Mouse (Mus musculus): ENCODE results near the gene Ephb2.

Gene Ephb2

DNA sequence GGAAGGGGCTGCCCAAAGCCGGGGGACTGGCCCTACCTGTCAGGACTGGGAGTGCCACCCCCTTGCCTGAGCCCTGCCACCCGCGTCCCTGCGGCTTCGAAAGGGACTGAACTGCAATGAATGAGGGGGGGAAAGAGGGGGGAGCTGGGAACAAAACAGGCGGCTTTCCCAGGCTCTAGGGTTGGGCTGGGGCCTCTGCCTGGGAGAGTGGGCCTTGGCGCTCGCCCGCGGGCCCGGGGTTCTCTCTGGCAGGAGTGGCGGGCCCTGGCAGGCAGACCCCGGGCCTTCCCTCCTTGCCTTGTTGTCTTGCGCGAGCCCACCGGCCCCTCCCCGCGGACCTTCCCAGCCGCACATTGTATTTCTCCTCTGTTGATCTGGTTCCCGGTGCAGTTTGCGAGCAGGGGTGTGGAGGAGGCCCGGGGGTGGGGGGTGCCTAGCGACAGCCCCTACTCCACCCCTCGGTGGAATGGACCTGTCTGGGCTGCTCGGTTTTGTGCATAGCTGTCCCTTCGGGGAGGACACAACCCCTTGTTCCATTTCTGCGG lies 671 bp upstream of the Ephb2 start:
- no peak for DNase-seq (ENCODE audit: low read depth, low spot score)

DNA sequence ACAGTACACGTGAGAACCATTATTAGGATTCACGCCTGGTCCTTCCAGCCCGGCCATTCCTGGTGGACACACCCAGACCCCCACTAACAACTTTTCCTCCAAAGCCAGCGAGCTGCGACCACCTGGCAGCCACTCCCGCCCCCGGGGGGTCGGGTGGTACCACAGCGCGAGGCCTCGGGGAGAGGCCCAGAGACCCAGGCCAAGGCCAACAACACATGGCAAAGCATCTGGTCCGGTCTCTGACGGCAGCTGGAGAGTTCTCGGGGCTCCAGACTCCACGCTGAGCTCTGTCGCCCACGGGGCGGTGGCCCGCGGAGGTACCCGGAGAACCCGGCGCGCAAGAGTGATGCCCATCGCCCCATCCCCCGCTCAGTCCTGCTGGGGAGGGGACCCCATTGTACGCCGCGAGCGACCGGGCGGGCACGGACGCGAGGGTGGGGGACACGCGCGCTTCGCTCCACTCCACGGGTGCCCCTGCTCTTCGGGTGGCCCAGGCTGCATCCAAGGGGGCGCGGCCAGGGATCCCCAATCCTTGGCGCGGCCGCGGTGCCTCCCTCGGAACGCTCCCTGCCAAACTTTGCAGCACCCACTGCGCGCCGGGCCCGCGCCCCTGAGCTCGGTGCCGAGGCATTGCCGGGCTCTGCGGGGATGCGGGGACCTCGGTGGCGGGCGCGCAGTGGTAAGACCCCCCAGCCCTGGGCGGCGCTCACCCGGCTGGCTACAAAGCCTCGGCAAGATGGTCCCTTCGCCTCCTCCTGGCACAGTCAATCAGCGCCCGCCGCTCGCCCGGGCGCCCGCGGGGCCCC lies 770 bp downstream of the Ephb2 start:
- no peak for DNase-seq (ENCODE audit: low read depth, low spot score)

DNA sequence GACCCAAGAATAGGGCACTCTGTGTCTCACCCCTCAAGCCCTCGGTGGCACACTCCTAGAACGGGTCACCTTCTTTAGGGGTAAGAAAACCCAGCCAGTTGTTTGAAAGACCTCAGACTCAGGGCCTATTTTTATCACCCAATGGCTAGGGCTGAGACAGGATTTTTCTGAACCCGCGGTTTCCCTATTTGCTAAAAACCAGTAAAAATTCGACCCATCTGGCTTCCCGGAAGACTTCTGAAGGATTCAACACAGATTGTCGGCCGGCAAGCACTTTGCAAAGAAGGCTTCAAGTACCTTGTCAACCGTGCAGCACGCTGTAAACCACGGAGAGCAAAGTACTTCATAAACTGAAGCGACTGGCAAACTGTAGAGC lies 1.4 kb downstream of the Ephb2 start:
- no peak for DNase-seq (ENCODE audit: low read depth, low spot score)

DNA sequence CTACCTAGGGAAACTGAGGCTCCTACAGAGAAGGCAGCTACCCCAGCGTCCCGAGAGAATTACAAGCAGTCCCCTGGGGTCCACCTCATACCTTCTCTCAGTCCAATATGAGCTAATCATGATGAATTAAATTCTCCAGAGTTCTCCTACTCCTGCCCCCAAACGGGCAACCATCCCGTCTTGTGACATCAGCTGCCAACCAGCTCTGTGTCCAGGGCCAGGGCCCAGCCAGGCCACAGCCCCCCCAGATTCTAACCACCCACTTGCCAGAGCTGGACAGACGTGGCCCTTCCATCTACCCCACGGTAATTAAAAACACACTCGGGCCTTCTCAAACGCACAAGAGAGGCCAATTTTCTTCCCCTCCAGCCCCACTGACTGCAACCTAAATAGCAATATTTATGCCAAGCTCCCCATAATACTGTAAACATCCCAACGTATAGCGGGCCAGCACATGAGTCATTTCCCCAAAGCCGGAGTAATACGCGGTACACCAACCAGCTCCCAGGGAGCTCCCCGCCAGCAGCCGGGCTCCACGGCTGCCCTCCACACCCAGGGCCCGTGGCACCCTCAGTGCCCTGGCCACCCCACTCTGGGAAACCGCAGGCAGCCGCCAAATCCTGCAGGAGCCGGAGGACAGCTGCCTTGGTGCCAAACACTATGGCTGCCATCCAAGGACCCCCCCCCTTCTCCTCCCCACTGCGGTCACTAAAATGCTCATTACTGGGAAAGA lies 2.0 kb downstream of the Ephb2 start:
- no peak for DNase-seq (ENCODE audit: low read depth, low spot score)

DNA sequence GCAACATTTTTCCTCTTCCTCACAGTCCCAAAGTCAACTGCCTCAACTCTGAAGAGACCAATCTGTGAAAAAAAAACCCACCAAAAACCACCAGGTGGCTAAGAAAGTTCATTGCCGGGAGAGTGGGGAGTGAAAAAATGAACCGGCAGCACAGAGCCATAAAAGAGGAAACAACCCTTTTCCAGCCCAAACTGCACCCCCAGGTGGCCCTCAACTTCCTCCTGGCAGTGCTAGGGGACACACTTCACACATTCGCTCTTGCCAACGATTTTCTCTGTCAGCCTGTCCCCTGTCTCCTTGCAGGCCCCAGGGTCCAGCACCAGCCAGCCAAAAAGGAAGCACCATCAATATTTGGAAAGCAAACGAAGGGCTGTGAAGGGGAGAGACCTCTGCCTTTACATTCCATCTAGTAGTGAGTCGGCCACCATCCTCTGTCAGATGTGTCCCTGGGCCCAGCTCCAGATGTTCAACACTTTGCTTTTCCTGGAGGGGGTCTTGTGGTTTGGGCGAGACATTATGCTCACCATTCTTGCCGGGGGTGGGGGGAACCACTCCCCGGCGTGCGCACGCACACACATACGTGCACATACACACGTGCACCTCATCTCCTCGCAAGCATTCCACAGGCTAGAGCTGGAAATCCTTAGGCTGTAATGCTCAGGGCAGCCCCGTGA lies 3.1 kb downstream of the Ephb2 start:
- DNase-seq (ENCODE audit: low read depth, low spot score): no peak

DNA sequence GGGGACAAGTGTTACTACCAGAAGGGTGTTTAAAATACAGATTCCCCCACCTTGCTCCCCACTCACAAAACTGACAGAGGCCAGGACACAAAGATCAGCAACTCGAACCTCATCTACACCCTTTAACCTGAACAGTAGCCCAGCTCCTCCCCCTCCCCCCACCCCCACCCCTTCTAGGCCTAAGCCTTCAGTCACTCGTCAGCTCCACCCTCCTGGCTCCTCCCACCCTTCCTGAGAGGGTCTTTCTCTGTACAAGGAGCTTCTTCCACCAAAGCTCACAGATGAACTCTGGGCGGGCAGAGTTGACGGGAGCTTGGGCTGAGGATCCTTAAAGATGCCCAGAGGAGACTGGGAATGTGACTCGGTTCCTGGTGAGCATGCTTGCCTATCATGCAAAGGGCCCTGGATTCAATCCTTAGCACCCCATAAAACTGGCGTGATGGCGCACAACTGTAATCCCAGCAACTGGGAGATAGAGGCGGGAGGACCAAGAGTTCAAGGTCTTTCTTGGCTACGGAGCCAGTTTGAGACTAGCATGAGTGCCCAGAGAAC lies 5.4 kb downstream of the Ephb2 start:
- DNase-seq (ENCODE audit: low read depth, low spot score): no peak

DNA sequence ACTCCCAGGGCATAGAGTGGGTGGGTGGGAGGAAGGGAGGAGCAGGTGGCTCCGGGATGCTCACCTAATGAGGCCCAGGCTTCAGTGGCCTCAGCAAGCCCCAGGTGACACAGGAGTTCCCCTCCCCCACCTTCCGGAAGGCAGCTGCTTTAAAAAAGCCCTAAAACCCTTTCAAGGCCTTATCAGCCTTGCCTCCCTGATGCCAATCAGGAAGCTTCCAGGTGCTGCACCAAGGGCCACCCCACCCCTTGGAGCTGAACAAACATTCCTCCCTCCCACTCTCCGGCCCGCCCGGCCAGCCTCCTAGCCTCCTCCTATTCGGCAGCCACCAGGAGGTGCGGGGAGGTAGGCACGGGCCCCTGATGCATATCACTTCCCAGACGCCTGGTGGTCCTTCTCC lies 6.0 kb downstream of the Ephb2 start:
- DNase-seq (ENCODE audit: low read depth, low spot score): no peak

DNA sequence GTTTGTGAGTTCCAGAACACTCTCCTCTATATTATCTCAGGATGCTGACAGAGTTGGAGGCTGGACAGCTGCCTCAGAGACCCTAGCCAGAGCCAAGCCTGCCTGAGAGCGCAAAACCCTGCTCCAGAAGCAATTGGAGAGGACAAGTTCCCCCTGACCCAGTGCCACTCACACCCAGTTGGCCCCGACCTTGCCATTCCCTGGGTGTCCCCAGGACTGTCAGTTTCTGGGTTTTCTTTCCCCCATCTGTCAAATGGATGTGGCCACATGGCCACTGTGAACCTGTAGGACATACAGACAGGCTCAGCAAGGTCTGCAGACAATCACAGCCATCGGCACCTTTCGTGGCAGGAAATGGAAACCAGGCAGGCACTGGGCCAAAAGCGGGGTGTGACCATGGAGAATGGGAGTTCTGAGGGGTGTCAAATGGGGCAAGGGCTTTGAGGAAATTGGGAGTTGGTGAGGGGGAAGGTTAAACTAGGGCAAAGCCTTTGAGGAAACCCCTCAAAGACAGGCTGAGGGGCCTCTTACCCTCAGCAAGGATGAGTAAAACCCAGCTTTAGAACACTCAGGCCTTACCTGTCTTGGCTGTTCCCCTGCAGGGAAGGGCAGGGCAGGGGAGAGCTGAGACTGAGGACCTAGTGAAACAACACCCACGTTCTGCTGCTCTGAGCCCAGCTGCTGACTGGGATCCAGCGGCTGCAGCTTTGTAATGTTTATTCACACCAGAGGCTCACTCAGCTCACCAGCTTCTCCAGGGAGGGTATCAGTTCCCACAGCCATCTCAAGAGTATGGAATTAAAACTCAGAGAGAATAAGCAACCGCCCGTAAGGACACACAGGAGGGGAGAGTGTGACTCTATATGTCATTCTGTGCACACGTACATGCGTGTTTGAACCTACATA lies 6.9 kb downstream of the Ephb2 start:
- DNase-seq (ENCODE audit: low read depth, low spot score): no peak

DNA sequence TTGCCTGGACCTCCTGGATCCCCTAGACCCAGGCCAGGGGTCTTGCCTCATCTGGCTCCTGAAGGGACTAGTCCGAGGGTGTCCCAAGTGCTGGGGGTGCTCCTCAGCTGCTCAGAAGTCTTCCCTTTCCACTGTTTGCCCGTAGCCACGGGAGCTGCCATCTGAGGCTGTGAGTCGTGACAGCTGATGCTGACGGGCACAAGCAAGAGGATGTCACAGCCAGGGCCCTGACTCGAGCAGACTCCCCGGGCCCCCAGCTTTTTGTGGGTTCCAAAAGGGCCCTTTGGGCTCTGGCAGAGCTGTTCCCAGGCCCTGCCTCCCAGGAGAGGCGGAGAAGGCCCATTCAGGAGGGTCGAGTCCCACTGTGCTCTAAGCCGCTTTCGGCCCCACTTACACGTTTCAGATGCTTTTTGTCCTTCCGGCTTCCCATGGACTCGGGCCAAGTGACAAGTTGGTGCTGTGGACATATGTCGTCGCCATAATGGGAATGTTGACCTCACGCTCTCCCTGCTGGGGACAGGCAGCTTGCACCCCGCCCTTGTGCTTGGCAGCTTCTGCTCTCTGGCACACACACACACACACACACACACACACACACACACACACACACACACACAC lies 10.7 kb downstream of the Ephb2 start:
- no peak for DNase-seq (ENCODE audit: low read depth, low spot score)

DNA sequence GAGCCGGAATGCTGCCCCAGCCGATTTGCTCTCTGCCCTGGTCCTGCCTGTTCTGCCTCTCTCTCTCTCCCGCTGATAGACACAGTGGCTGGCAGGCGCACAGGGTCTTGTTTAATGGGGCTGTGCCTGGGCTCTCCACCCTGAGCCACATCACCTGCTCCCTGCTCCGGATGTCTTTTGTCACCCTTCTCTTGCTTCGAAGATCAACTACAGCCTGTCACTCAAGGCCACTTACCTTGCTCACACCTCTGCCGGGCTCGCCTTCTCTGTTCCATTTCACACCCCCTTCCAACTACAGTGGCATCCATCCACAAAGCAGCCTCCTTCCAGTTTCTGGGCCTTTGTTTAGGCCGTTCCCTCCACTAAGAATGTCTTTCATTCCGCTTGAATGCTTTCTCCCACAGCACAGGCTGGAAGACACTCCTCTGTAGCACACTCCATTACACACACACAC lies 15.7 kb downstream of the Ephb2 start:
- DNase-seq (ENCODE audit: low read depth, low spot score): no peak

DNA sequence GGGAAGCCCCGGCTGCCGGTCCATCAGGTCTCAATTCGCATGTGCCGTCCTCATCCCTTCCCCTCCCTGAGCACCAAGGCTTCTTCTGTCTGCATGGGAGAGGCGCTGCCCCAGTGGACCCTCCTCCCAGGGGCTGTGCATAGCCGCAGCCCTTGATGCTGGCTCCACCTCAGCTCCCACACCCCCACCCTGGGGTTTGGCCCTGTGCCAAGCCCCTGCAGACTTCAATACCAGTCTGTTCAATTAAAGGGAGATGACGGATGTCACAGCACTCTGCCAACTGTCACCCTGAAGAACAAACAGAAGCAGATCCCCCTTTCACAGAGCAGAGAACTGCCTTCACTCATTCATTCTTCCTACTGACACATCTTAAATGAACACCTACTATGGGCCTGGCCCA lies 19.1 kb downstream of the Ephb2 start:
- no peak for DNase-seq (ENCODE audit: low read depth, low spot score)

DNA sequence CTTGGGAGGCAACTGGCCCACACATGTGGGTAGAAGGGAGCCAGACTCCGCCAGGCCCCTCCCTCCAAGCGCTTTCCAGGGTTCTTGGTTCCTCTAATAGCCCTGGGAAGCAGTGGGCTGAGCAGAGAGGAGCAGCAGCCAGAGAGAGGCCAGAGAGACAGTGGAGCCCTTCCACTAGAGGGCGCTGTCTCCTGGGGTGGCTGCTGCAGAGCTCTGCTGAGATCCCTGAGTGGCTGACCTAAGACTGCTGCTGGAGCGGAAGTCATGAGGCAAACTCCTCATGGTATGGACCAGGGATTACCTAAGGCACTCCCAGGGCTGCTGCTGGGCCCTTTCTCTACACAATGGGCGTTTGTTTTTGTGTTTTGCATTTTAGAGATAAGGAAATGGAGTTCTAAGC lies 20.4 kb downstream of the Ephb2 start:
- no peak for DNase-seq (ENCODE audit: low read depth, low spot score)

DNA sequence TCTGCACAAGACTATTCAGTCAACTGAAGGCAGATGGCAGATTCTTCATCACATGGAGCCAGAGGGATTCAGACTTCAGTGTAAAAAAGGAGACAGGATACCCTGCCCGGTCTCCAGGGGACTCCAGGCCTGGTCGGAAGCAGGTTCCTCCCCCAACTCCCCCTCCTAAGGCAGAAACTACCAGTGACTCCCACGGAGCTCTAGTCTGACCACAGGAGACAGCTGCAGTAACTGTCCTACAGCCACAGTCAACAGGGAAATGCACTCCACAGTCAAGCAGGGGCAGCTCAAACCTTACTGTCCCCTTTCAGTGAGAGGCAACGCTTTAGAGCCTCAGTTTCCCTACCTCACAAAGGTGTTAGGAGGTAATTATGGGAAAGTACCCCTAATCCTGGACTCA lies 23.2 kb downstream of the Ephb2 start:
- DNase-seq (ENCODE audit: low read depth, low spot score): no peak

DNA sequence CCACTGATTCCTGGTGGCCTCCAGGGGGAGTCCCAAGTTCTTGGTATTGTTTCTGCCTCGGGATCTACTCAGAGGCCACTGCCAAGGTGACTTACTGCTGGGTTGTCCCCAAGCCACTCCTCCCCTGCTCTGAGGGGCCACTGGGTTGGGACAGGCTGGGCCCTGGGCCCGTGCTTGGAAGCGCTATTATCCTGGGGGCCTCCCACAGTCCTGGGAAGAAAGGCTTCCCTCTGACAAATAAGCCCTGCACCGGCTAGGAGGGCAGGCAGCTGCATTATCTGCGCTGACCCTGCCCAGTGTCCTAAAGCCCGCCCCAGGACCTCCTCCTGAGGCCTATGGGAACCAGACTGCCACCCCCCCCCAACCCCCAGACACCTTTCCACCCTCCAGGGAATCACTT lies 24.2 kb downstream of the Ephb2 start:
- DNase-seq (ENCODE audit: low read depth, low spot score): no peak

DNA sequence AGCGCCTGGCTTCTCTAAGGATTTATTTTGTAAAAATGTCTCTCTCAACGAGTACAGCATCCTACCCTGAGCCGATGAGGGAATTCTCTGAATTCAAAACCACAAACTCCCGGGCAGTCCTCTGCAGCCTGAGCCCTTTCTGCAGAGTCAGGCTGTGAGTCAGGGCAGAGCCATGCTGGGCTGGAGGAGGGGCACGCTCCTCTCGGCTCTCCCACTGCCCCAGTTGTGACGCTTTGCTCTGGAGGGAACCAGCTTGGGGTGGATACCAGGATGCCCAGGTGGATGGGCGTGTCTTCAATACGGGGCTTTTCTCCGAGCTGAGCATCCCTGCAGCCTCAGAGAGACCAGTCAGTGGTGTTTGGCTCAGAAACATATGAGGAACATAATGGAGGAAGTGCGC lies 27.3 kb downstream of the Ephb2 start:
- no peak for DNase-seq (ENCODE audit: low read depth, low spot score)

DNA sequence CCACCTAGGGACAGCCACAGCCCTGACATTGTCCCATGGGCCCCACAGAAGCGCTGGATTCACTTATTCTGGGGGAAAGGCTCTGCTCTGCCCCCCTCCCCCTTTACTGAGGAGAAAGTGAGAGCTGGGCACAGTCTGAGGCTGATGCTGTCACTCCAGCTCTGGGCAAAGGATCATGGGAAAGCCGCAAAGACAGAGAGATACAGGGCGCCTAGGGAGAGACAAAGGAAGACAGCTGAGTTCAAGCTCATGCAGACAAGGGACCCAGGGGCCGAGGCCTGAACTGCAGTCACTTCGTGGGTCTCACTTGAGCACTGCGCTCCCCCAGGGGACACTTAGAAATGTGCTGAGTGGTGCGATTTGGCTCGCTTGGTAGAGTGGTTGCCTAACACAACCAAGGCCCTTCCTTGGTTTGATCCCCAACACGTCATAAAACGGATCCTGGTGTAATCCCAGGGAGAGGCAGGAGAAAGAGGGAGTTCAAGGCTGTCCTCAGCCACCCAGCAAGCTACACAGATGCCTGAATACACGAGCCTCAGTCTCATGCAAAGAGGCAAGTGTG lies 28.3 kb downstream of the Ephb2 start:
- DNase-seq (ENCODE audit: low read depth, low spot score): no peak

DNA sequence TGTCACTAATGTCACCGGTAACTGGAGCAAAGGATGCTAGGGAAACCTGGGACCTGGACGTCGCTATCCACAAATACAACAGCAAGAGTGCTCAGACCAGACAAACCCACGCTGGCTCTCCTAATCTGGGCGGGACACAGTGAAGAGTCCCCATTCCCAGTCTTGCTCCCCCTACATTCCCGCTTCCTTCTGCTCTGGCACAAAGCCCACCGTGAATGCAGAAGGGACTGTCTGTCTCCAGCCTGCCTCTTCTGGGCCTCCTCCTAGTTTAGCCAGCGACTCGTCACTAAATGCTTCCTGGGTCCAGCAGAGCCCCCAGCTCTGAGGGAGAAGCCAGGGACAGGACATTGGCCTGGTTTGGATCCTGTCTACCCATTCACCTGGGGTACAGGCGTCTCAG lies 29.5 kb downstream of the Ephb2 start:
- no peak for DNase-seq (ENCODE audit: low read depth, low spot score)

DNA sequence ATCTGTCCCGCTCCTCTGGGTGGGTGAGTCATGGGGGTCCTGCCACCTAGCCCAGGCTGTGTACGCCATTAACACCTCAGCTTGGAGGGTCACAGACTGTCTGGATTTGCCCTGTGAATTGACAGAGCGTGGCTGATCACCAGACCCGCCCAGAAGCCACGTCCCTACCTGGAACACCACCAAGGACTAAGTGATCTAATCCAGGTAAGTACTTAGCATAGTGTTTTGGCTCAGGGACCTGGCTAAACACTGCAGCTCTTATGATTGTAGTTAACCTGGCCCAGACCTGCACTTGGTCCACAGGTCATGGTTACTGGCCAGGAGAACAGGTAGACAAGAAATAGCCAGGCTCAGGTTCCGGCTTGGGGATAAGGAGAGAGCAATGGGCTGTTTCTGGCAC lies 31.4 kb downstream of the Ephb2 start:
- DNase-seq (ENCODE audit: low read depth, low spot score): no peak

DNA sequence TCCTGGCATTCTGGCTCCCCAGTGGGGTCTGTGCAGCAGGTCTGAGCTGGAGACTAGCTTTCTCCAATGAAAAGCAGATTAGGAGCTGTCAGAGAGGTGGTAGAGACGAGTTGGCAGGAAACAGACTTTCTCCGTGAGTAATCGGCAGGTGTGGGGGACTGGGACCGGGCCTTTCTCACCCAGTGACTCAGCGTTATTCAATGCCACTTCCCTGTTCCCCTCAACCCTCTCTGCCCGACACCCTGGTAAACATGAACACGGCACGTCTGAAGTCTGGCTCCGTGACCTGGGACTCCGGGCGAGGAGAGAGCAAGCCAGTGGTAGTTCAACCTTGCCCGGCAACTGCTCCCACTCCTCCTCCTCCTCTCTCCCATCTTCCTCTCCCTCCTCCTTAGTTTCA lies 33.3 kb downstream of the Ephb2 start:
- DNase-seq (ENCODE audit: low read depth, low spot score): no peak

DNA sequence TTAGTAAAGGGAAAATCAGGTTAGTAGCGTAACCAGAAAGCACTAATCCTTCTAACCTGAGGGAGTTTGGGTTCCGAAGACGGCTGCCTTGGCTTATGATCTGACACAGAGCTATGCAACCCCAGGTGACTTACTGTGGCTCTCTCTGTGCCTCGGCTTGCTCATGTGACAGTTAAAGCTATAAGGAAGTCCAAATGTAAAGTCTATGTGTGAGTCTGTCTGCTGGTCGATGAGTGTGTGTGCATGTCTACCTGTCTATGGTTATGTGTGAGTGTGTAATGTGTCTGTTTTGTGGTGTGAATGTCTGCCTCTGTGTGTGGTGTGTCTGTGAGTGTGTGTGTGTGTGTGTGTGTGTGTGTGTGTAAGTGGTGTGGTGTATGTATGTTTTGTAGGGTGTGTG lies 33.8 kb downstream of the Ephb2 start:
- no peak for DNase-seq (ENCODE audit: low read depth, low spot score)

All from WW6 (cell line).